Mouse (Mus musculus) embryonic facial prominence, embryonic 10.5 days (tissue): Measurements from ENCODE around the gene Fam117b. TPM values are rescaled to one million over a fixed set of nuclear protein-coding genes. Genes with fewer than 3 reads are reported as not detected.

Source experiments
- DNase-seq: peaks from one replicate; pipeline ENCODE4 v3.0.0-alpha.2; 2017; ENCODE audit warnings: low spot score
- H3K27ac ChIP-seq: fragments of 300-500 bp; sonication (generic); replicated peaks from 2 replicates; pipeline ENCODE4 v1.5.1; 2016; ENCODE audit warnings: mild to moderate bottlenecking
- H3K27me3 ChIP-seq: fragments of 300-500 bp; sonication (generic); replicated peaks from 2 replicates; pipeline ENCODE4 v1.6.1; 2016; ENCODE audit warnings: low read depth, mild to moderate bottlenecking; ENCODE audit not compliant: poor library complexity, severe bottlenecking
- H3K36me3 ChIP-seq: fragments of 300-500 bp; sonication (generic); replicated peaks from 2 replicates; pipeline ENCODE4 v1.6.1; 2016; ENCODE audit warnings: mild to moderate bottlenecking, moderate library complexity
- H3K4me1 ChIP-seq: fragments of 300-500 bp; sonication (generic); 2 replicates; pipeline ENCODE4 v1.6.1; 2016
- H3K4me3 ChIP-seq: fragments of 300-500 bp; sonication (generic); 2 replicates; pipeline ENCODE4 v1.5.1; 2016; ENCODE audit warnings: mild to moderate bottlenecking, moderate library complexity
- H3K9me3 ChIP-seq: fragments of 300-500 bp; sonication (generic); 2 replicates; pipeline ENCODE4 v1.6.1; 2016; ENCODE audit warnings: mild to moderate bottlenecking
- WGBS: fragments of 180-500 bp; shearing (Covaris S2); methylation state at CpG from one replicate; pipeline ENCODE4 v1.1.7; 2016; 5-methylcytosine and 5-hydroxymethylcytosine counted together
- polyA plus RNA-seq: library from polyadenylated mRNA; unstranded; fragments of >200 nt; fragmentation: Nextera tagmentation; extraction: Ambion mirVana; gene quantifications from 2 replicates; pipeline ENCODE4 v1.2.1, GENCODE M21; 2016

The Fam117b gene
- polyA plus RNA-seq, 1 experiment from 2014 or later: 11.5 TPM

DNA sequence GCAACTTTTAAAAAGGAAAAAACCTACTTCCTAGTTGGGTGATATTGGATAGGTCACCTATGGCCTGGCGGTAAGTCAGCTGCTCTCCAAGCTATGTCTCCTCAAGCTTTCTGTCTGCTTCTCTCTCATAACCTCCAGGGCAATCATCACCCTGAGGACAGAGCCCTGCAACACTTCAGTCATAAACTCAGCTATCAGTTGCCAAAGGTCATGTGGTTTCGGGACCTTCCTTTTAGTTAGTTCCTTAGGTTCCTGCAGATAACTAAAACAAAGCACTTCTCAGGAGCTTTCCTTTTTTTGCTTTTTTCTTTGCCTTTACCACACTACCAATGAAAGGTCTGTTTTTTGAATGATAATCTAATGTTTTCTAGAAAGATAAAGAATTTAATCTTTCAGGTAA lies 13.1 kb upstream of the Fam117b start:
- no peaks in the 10 kb centered on the region for H3K9me3 ChIP-seq
- WGBS: 81% methylated on average over 2 of the region's 2 CpGs
- H3K27me3 ChIP-seq: no peaks in the 10 kb centered on the region
- H3K27ac ChIP-seq: no peak overlapping the region
- no peaks in the 10 kb centered on the region for H3K36me3 ChIP-seq
- DNase-seq: no peak
- no peak overlapping the region for H3K4me3 ChIP-seq
- peaks cover 12% of the 10 kb centered on the region for H3K4me1 ChIP-seq

DNA sequence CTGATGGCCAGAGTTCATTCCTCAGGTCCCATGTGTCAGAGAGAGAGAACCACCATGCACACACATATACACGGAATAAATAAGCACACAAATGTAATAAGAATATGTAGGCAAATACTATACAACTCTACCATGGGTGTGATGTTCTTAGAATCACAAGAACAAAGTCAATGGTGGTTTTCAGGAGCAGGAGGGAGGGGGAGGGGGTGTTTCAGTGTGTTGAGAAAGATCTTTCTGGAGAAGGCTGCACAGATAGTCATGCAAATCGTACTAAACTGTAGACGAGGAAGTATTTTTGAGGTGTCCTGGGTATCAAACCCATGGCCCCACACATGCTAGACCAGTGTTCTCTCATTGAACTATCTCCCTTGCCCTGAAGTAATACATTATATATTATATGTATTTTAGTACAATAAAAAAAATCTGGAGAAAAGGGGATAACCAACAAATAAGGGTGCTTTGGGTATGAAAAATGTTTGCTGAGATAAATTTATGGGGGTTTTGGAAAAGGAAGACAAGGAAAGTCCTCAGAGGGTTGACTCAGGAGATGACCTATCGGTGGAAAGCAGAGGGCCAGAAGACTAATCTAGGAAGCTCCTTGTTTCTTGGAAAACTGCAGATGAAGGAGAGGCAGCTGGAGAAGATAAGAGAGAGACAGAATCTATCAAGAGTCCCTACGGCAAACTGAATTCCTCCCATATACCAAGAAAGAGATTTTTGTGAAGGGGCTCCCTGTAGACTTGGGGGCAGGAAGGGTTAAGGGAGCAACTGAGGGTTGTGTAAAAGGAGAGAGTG lies 11.5 kb upstream of the Fam117b start:
- Histone ChIP-seq H3K4me3 (no peak overlapping the region), H3K27me3 (no peaks in the 10 kb centered on the region), H3K36me3 (no peaks in the 10 kb centered on the region), H3K9me3 (no peaks in the 10 kb centered on the region), H3K4me1 (peaks cover 8% of the 10 kb centered on the region), H3K27ac (no peak overlapping the region)
- DNase-seq: no peak
- WGBS: 91% methylated on average over 5 of the region's 5 CpGs

GRCm38 (mm10) chr1:59902634-59903033 lies 10.2 kb upstream of the Fam117b start:
- Histone ChIP-seq H3K4me3 (no peak overlapping the region), H3K36me3 (no peaks in the 10 kb centered on the region), H3K27ac (no peak overlapping the region), H3K9me3 (no peaks in the 10 kb centered on the region), H3K4me1 (peaks cover 8% of the 10 kb centered on the region), H3K27me3 (no peaks in the 10 kb centered on the region)
- DNase-seq: no peak
- 39% methylated on average over 3 of the region's 3 CpGs for WGBS

GRCm38 (mm10) chr1:59904630-59905295 lies 8.0 kb upstream of the Fam117b start:
- no peaks in the 10 kb centered on the region; the same call in 1 of the 2 replicates for H3K4me1 ChIP-seq
- H3K36me3 ChIP-seq: no peaks in the 10 kb centered on the region
- H3K9me3 ChIP-seq: no peaks in the 10 kb centered on the region
- no peak for DNase-seq
- H3K27me3 ChIP-seq: no peaks in the 10 kb centered on the region
- no peak overlapping the region for H3K27ac ChIP-seq
- no peak overlapping the region for H3K4me3 ChIP-seq
- WGBS: 93% methylated on average over 6 of the region's 6 CpGs

- DNase-seq: no peak
- H3K9me3 ChIP-seq: no peaks in the 10 kb centered on the region
- H3K36me3 ChIP-seq: no peaks in the 10 kb centered on the region
- no peaks in the 10 kb centered on the region for H3K27me3 ChIP-seq
- no peak overlapping the region for H3K4me3 ChIP-seq
- WGBS: 78% methylated on average over 2 of the region's 2 CpGs
- no peak overlapping the region for H3K27ac ChIP-seq
- H3K4me1 ChIP-seq: no peaks in the 10 kb centered on the region
Measured at GRCm38 (mm10) chr1:59905916-59906315, 6.9 kb upstream of the Fam117b start.

- H3K9me3 ChIP-seq: no peaks in the 10 kb centered on the region
Measured at GRCm38 (mm10) chr1:59906819-59907521, 5.8 kb upstream of the Fam117b start.

GRCm38 (mm10) chr1:59907700-59908099 lies 5.1 kb upstream of the Fam117b start:
- Histone ChIP-seq H3K27me3 (no peaks in the 10 kb centered on the region), H3K27ac (no peak overlapping the region), H3K4me3 (no peak overlapping the region), H3K36me3 (no peaks in the 10 kb centered on the region), H3K4me1 (no peaks in the 10 kb centered on the region), H3K9me3 (no peaks in the 10 kb centered on the region)
- 42% methylated on average over 2 of the region's 2 CpGs for WGBS
- no peak for DNase-seq

More at GRCm38 (mm10) chr1:59906819-59907521, 5.8 kb upstream of the Fam117b start:
- no peak overlapping the region for H3K4me3 ChIP-seq
- no peaks in the 10 kb centered on the region for H3K36me3 ChIP-seq
- no peak for DNase-seq
- WGBS: 91% methylated on average over 13 of the region's 13 CpGs
- no peaks in the 10 kb centered on the region for H3K27me3 ChIP-seq
- H3K4me1 ChIP-seq: no peaks in the 10 kb centered on the region
- no peak overlapping the region for H3K27ac ChIP-seq

DNA sequence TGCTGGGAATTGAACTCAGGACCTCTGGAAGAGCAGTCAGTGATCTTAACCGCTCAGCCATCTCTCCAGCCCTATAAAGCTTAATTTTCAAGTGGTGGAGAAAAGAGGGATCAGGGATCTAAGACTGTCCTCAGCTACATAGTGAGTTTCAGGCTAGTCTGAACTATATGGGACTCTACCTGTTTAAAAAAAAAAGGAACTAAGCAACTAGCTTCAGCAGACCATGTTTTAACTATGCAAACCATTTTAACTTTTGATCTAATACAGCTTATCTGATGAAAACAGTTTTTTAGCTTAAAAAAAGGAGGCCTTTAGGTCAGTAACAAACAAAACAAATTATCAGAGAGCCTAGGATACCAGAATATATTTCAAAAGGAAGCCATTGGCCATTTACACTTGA lies 1.9 kb upstream of the Fam117b start:
- no peaks in the 10 kb centered on the region for H3K36me3 ChIP-seq
- DNase-seq: no peak
- H3K9me3 ChIP-seq: no peaks in the 10 kb centered on the region
- H3K4me3 ChIP-seq: no peak overlapping the region
- WGBS: 90% methylated on average over 1 of the region's 1 CpGs
- no peak overlapping the region for H3K27ac ChIP-seq
- H3K4me1 ChIP-seq: peaks cover 19% of the 10 kb centered on the region
- no peaks in the 10 kb centered on the region for H3K27me3 ChIP-seq

- WGBS: under 1% methylated on average over 98 of the region's 98 CpGs
Measured at GRCm38 (mm10) chr1:59913195-59913868, 526 bp downstream of the Fam117b start.

GRCm38 (mm10) chr1:59913869-59914225 lies 1.0 kb downstream of the Fam117b start:
- Histone ChIP-seq H3K9me3 (no peaks in the 10 kb centered on the region), H3K27me3 (no peaks in the 10 kb centered on the region), H3K27ac (peak overlapping the region; percentile 99), H3K36me3 (no peaks in the 10 kb centered on the region), H3K4me1 (peaks cover 19% of the 10 kb centered on the region), H3K4me3 (peak overlapping the region; percentile 99)
- 6% methylated on average over 12 of the region's 12 CpGs for WGBS
- DNase-seq: no peak

More at GRCm38 (mm10) chr1:59913195-59913868, 526 bp downstream of the Fam117b start:
- Histone ChIP-seq H3K36me3 (no peaks in the 10 kb centered on the region), H3K4me1 (peaks cover 19% of the 10 kb centered on the region), H3K27me3 (no peaks in the 10 kb centered on the region), H3K27ac (peak overlapping the region; percentile 99), H3K9me3 (no peaks in the 10 kb centered on the region), H3K4me3 (peak overlapping the region; percentile 99)
- peak; percentile 73 for DNase-seq

DNA sequence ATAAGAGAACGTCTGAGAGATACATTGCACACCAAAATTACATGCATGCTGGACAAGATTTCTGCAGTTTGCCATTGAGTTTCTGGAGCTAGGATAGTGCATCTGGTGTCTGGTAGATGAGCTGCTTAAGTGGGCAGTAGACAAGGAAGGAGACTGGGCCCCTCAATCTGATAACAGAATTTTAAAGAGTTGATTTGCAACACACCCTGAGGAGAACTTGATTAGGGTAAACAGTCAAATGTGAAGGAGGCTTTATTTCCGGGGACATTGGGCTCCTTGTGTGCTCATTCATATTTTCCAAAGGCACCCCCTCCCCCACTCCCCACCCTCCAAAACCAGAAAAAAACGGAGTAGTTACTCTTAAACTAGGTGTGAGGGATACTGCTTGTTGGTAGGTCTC lies 2.0 kb downstream of the Fam117b start:
- no peak for DNase-seq
- H3K4me3 ChIP-seq: peak overlapping the region; percentile 99
- H3K27me3 ChIP-seq: no peaks in the 10 kb centered on the region
- 71% methylated on average over 3 of the region's 3 CpGs for WGBS
- H3K36me3 ChIP-seq: no peaks in the 10 kb centered on the region
- H3K4me1 ChIP-seq: peaks cover 19% of the 10 kb centered on the region
- no peaks in the 10 kb centered on the region for H3K9me3 ChIP-seq
- H3K27ac ChIP-seq: no peak overlapping the region

DNA sequence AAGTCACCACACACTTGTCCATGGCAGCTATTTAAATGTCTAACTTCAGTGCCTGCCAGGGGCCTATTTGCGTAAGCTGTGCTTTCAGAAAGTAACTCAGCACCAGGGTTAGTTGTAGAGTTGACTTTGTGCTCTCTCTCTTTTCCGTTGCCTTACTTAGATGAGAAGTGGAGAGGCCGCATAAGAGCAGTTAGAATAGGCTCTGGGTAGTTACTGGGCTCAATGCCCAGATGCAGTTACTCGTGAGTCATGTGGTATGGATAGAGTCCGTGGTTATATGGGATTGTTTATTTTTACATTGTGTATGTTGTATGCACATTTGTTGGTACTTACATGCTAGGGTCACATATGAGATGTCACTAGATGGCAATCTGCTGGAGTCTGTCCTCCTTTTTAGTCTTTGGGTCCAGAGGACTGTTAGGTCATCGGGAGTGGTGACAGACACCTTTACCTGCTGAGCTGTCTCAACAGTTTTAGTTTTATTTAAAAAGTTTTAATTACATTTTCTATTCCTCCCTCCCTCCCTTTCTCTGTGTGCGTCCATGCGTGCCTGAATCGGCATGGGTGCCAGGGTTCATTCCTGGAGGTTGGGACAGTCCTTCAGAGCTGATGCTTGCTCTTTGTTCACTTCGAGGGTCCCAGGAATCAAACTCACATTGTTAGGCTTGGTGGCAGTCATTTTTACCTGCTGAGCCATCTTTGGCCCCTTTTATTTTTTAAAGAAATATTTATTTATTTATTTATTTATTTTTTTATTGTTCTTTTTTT lies 3.2 kb downstream of the Fam117b start:
- WGBS: 85% methylated on average over 10 of the region's 10 CpGs
- Histone ChIP-seq H3K27ac (no peak overlapping the region), H3K4me3 (no peak overlapping the region), H3K4me1 (peaks cover 19% of the 10 kb centered on the region), H3K36me3 (no peaks in the 10 kb centered on the region), H3K27me3 (no peaks in the 10 kb centered on the region), H3K9me3 (no peaks in the 10 kb centered on the region)
- DNase-seq: no peak
